Mouse (Mus musculus) hindbrain, embryonic 12.5 days (tissue): ENCODE measurements around the gene Cd46. TPM values are rescaled to one million over a fixed set of nuclear protein-coding genes. Genes with fewer than 3 reads are reported as not detected.

Experiments used
- ATAC-seq: fragments of 200-750 bp; cut with Nextera tagmentation; 2 replicates; pipeline ENCODE4 v1.8.0; 2017; ENCODE audit warnings: moderate TSS enrichment; ENCODE audit not compliant: low FRiP score
- H3K27ac ChIP-seq: fragments of 300-500 bp; sonication (generic); 2 replicates; pipeline ENCODE4 v1.5.1; 2016; ENCODE audit warnings: mild to moderate bottlenecking
- H3K27me3 ChIP-seq: fragments of 300-500 bp; sonication (generic); 2 replicates; pipeline ENCODE4 v1.6.1; 2016; ENCODE audit warnings: mild to moderate bottlenecking
- H3K36me3 ChIP-seq: fragments of 300-500 bp; sonication (generic); 2 replicates; pipeline ENCODE4 v1.6.1; 2016; ENCODE audit warnings: mild to moderate bottlenecking
- H3K4me1 ChIP-seq: fragments of 300-500 bp; sonication (generic); 2 replicates; pipeline ENCODE4 v1.6.1; 2016
- H3K4me2 ChIP-seq: fragments of 300-500 bp; sonication (generic); replicated peaks from 2 replicates; pipeline ENCODE4 v1.6.1; 2016; ENCODE audit warnings: mild to moderate bottlenecking
- H3K4me3 ChIP-seq: fragments of 300-500 bp; sonication (generic); 2 replicates; pipeline ENCODE4 v1.5.1; 2016; ENCODE audit warnings: mild to moderate bottlenecking
- H3K9ac ChIP-seq: fragments of 300-500 bp; sonication (generic); 2 replicates; pipeline ENCODE4 v1.6.1; 2016; ENCODE audit warnings: mild to moderate bottlenecking, moderate library complexity
- H3K9me3 ChIP-seq: fragments of 300-500 bp; sonication (generic); replicated peaks from 2 replicates; pipeline ENCODE4 v1.6.1; 2016; ENCODE audit warnings: mild to moderate bottlenecking
- WGBS: fragments of 180-500 bp; shearing (Covaris S2); methylation state at CpG from one replicate; pipeline ENCODE4 v1.1.7; 2016; 5-methylcytosine and 5-hydroxymethylcytosine counted together
- polyA plus RNA-seq: library from polyadenylated mRNA; unstranded; fragments of >200 nt; fragmentation: Nextera tagmentation; extraction: Ambion mirVana; gene quantifications from 2 replicates; pipeline ENCODE4 v1.2.1, GENCODE M21; 2016

Gene Cd46
- polyA plus RNA-seq, 1 experiment from 2014 or later, result 1.1 TPM

GRCm38 (mm10) chr1:195040437-195040836, 51.6 kb downstream of the Cd46 start:
- peak; percentile 74 for ATAC-seq
- no peaks in the 10 kb centered on the region for H3K36me3 ChIP-seq
- H3K27ac ChIP-seq, result no peak overlapping the region
- no peak overlapping the region for H3K4me2 ChIP-seq
- H3K27me3 ChIP-seq, result no peaks in the 10 kb centered on the region
- H3K9ac ChIP-seq, result no peak overlapping the region
- no peaks in the 10 kb centered on the region for H3K4me1 ChIP-seq
- H3K9me3 ChIP-seq, result no peaks in the 10 kb centered on the region
- H3K4me3 ChIP-seq, result no peak overlapping the region

GRCm38 (mm10) chr1:195038386-195038785, 53.7 kb downstream of the Cd46 start:
- no peak overlapping the region for H3K4me2 ChIP-seq
- H3K36me3 ChIP-seq, result no peaks in the 10 kb centered on the region
- WGBS, result 73% methylated on average over 1 of the region's 1 CpGs
- no peak for ATAC-seq
- H3K27me3 ChIP-seq, result no peaks in the 10 kb centered on the region
- H3K9ac ChIP-seq, result no peak overlapping the region
- H3K4me1 ChIP-seq, result no peaks in the 10 kb centered on the region
- no peaks in the 10 kb centered on the region for H3K9me3 ChIP-seq
- H3K4me3 ChIP-seq, result no peak overlapping the region
- H3K27ac ChIP-seq, result no peak overlapping the region

- Histone ChIP-seq H3K4me2 (no peak overlapping the region), H3K27me3 (no peaks in the 10 kb centered on the region), H3K9ac (no peak overlapping the region), H3K9me3 (no peaks in the 10 kb centered on the region), H3K27ac (no peak overlapping the region), H3K4me3 (no peak overlapping the region), H3K36me3 (no peaks in the 10 kb centered on the region), H3K4me1 (no peaks in the 10 kb centered on the region)
- WGBS, result 91% methylated on average over 1 of the region's 1 CpGs
- ATAC-seq, result no peak
Observed at GRCm38 (mm10) chr1:195037985-195038384, 54.1 kb downstream of the Cd46 start.

- Histone ChIP-seq H3K4me3 (no peak overlapping the region), H3K4me2 (no peak overlapping the region), H3K4me1 (no peaks in the 10 kb centered on the region), H3K9ac (no peak overlapping the region), H3K27me3 (no peaks in the 10 kb centered on the region), H3K27ac (no peak overlapping the region), H3K36me3 (no peaks in the 10 kb centered on the region), H3K9me3 (no peaks in the 10 kb centered on the region)
- WGBS, result 91% methylated on average over 6 of the region's 6 CpGs
- no peak for ATAC-seq
Observed at GRCm38 (mm10) chr1:195037483-195037882, 54.6 kb downstream of the Cd46 start.

- Histone ChIP-seq H3K27me3 (no peaks in the 10 kb centered on the region), H3K4me2 (no peak overlapping the region), H3K9ac (no peak overlapping the region), H3K4me1 (no peaks in the 10 kb centered on the region), H3K36me3 (no peaks in the 10 kb centered on the region), H3K9me3 (no peaks in the 10 kb centered on the region), H3K4me3 (no peak overlapping the region), H3K27ac (no peak overlapping the region)
- 63% methylated on average over 1 of the region's 1 CpGs for WGBS
- no peak for ATAC-seq
Observed at GRCm38 (mm10) chr1:195033941-195034340, 58.1 kb downstream of the Cd46 start.

GRCm38 (mm10) chr1:195032738-195033137, 59.3 kb downstream of the Cd46 start:
- no peaks in the 10 kb centered on the region for H3K9me3 ChIP-seq
- no peaks in the 10 kb centered on the region for H3K4me1 ChIP-seq
- no peak for ATAC-seq
- H3K27ac ChIP-seq, result no peak overlapping the region
- 91% methylated on average over 1 of the region's 1 CpGs for WGBS
- H3K27me3 ChIP-seq, result no peaks in the 10 kb centered on the region
- H3K9ac ChIP-seq, result no peak overlapping the region
- H3K4me2 ChIP-seq, result no peak overlapping the region
- no peaks in the 10 kb centered on the region for H3K36me3 ChIP-seq
- no peak overlapping the region for H3K4me3 ChIP-seq

- H3K9ac ChIP-seq, result no peak overlapping the region
- no peak for ATAC-seq
- no peak overlapping the region for H3K27ac ChIP-seq
- H3K4me1 ChIP-seq, result no peaks in the 10 kb centered on the region
- no peaks in the 10 kb centered on the region for H3K27me3 ChIP-seq
- H3K36me3 ChIP-seq, result no peaks in the 10 kb centered on the region
- no peaks in the 10 kb centered on the region for H3K9me3 ChIP-seq
- no peak overlapping the region for H3K4me3 ChIP-seq
- no peak overlapping the region for H3K4me2 ChIP-seq
Observed at GRCm38 (mm10) chr1:195031786-195032185, 60.3 kb downstream of the Cd46 start.

- no peak overlapping the region for H3K9ac ChIP-seq
- H3K9me3 ChIP-seq, result no peaks in the 10 kb centered on the region
- no peak overlapping the region for H3K4me2 ChIP-seq
- no peak overlapping the region for H3K27ac ChIP-seq
- no peak overlapping the region for H3K4me3 ChIP-seq
- no peak for ATAC-seq
- H3K4me1 ChIP-seq, result no peaks in the 10 kb centered on the region
- H3K27me3 ChIP-seq, result no peaks in the 10 kb centered on the region
- WGBS, result 85% methylated on average over 1 of the region's 1 CpGs
- H3K36me3 ChIP-seq, result no peaks in the 10 kb centered on the region
Observed at GRCm38 (mm10) chr1:195027507-195027906, 64.5 kb downstream of the Cd46 start.

- no peak for ATAC-seq
- no peak overlapping the region for H3K4me2 ChIP-seq
- H3K27me3 ChIP-seq, result no peaks in the 10 kb centered on the region
- no peak overlapping the region for H3K4me3 ChIP-seq
- no peak overlapping the region for H3K9ac ChIP-seq
- no peaks in the 10 kb centered on the region for H3K36me3 ChIP-seq
- H3K9me3 ChIP-seq, result no peaks in the 10 kb centered on the region
- no peak overlapping the region for H3K27ac ChIP-seq
- 88% methylated on average over 1 of the region's 1 CpGs for WGBS
- H3K4me1 ChIP-seq, result no peaks in the 10 kb centered on the region
Observed at GRCm38 (mm10) chr1:195023848-195024247, 68.2 kb downstream of the Cd46 start.

- no peaks in the 10 kb centered on the region for H3K9me3 ChIP-seq
- no peak overlapping the region for H3K9ac ChIP-seq
- H3K4me3 ChIP-seq, result no peak overlapping the region
- no peaks in the 10 kb centered on the region for H3K36me3 ChIP-seq
- 0 out of 2 replicates have a peak, but pooled peaks cover 3% of the 10 kb centered on the region for H3K4me1 ChIP-seq
- no peak overlapping the region for H3K27ac ChIP-seq
- H3K27me3 ChIP-seq, result no peaks in the 10 kb centered on the region
- 77% methylated on average over 2 of the region's 2 CpGs for WGBS
- no peak overlapping the region for H3K4me2 ChIP-seq
- ATAC-seq, result no peak
Observed at GRCm38 (mm10) chr1:195021831-195022230, 70.2 kb downstream of the Cd46 start.

GRCm38 (mm10) chr1:195019062-195019600, 72.9 kb downstream of the Cd46 start:
- H3K27ac ChIP-seq, result no peak overlapping the region
- no peak for ATAC-seq
- no peak overlapping the region for H3K4me2 ChIP-seq
- no peaks in the 10 kb centered on the region for H3K36me3 ChIP-seq
- 0 out of 2 replicates have a peak, but pooled peaks cover 3% of the 10 kb centered on the region for H3K4me1 ChIP-seq
- no peak overlapping the region for H3K9ac ChIP-seq
- no peak overlapping the region for H3K4me3 ChIP-seq
- no peaks in the 10 kb centered on the region for H3K27me3 ChIP-seq
- WGBS, result 96% methylated on average over 5 of the region's 5 CpGs
- H3K9me3 ChIP-seq, result no peaks in the 10 kb centered on the region

- Histone ChIP-seq H3K27me3 (no peaks in the 10 kb centered on the region), H3K9ac (no peak overlapping the region), H3K4me2 (no peak overlapping the region), H3K27ac (no peak overlapping the region), H3K4me3 (no peak overlapping the region), H3K4me1 (0 out of 2 replicates have a peak, but pooled peaks cover 3% of the 10 kb centered on the region), H3K9me3 (no peaks in the 10 kb centered on the region), H3K36me3 (no peaks in the 10 kb centered on the region)
- 86% methylated on average over 9 of the region's 9 CpGs for WGBS
- peak; percentile 59; the same call in 1 of the 2 replicates for ATAC-seq
Observed at GRCm38 (mm10) chr1:195018089-195018999, 73.7 kb downstream of the Cd46 start.

- Histone ChIP-seq H3K4me1 (0 out of 2 replicates have a peak, but pooled peaks cover 3% of the 10 kb centered on the region), H3K27me3 (no peaks in the 10 kb centered on the region), H3K9me3 (no peaks in the 10 kb centered on the region), H3K4me2 (no peak overlapping the region), H3K4me3 (no peak overlapping the region), H3K36me3 (no peaks in the 10 kb centered on the region), H3K27ac (no peak overlapping the region), H3K9ac (no peak overlapping the region)
- ATAC-seq, result no peak
- WGBS, result 86% methylated on average over 4 of the region's 4 CpGs
Observed at GRCm38 (mm10) chr1:195017626-195018025, 74.4 kb downstream of the Cd46 start.
